Mouse (Mus musculus): ENCODE data around the gene P4htm. TPM values are rescaled to one million over a fixed set of nuclear protein-coding genes. Genes with fewer than 3 reads are reported as not detected.

The P4htm gene
- total RNA-seq, 2 experiments from 2014 or later: 4.0 to 4.1 TPM

- DNase-seq: no peak
- intact Hi-C loops (cut with DNase I; ENCODE audit: low total_unique reads): no loop called here
Observed at GRCm38 (mm10) chr9:108579344-108579690, 18.1 kb downstream of the P4htm start.

- intact Hi-C loops (cut with DNase I; ENCODE audit: low total_unique reads): no loop called here
- peak; percentile 94 for DNase-seq
Observed at GRCm38 (mm10) chr9:108578545-108579343, 18.7 kb downstream of the P4htm start, which contains the start of gene Wdr6. Gene Wdr6, minus strand, starts transcription at chr9:108578739.

GRCm38 (mm10) chr9:108577934-108578544 lies 19.4 kb downstream of the P4htm start:
- intact Hi-C loops (cut with DNase I; ENCODE audit: low total_unique reads): no loop called here
- DNase-seq: peak; percentile 72

GRCm38 (mm10) chr9:108577025-108577424 lies 20.4 kb downstream of the P4htm start:
- no peak for DNase-seq
- intact Hi-C loops (cut with DNase I; ENCODE audit: low total_unique reads): no loop called here

GRCm38 (mm10) chr9:108575321-108576297 lies 21.9 kb downstream of the P4htm start:
- DNase-seq: no peak
- intact Hi-C loops (cut with DNase I; ENCODE audit: low total_unique reads): no loop called here

GRCm38 (mm10) chr9:108574921-108575320 lies 22.5 kb downstream of the P4htm start:
- intact Hi-C loops (cut with DNase I; ENCODE audit: low total_unique reads): no loop called here

GRCm38 (mm10) chr9:108573774-108574690 lies 23.4 kb downstream of the P4htm start:
- peak; percentile 58 for DNase-seq
- intact Hi-C loops (cut with DNase I; ENCODE audit: low total_unique reads): no loop called here

More at GRCm38 (mm10) chr9:108574921-108575320, 22.5 kb downstream of the P4htm start:
- DNase-seq: no peak

- intact Hi-C loops (cut with DNase I; ENCODE audit: low total_unique reads): no loop called here
- DNase-seq: no peak
Observed at GRCm38 (mm10) chr9:108572321-108572720, 25.1 kb downstream of the P4htm start.

- intact Hi-C loops (cut with DNase I; ENCODE audit: low total_unique reads): no loop called here
- DNase-seq: no peak
Observed at GRCm38 (mm10) chr9:108571401-108571973, 26.0 kb downstream of the P4htm start.

GRCm38 (mm10) chr9:108570207-108570896 lies 27.1 kb downstream of the P4htm start:
- DNase-seq: peak; percentile 76
- intact Hi-C loops (cut with DNase I; ENCODE audit: low total_unique reads): no loop called here

GRCm38 (mm10) chr9:108569381-108570206 lies 27.9 kb downstream of the P4htm start, which contains the start of gene Dalrd3:
Gene Dalrd3, plus strand, starts transcription at chr9:108569886.
- intact Hi-C loops (cut with DNase I; ENCODE audit: low total_unique reads): no loop called here
- DNase-seq: peak; percentile 92

- intact Hi-C loops (cut with DNase I; ENCODE audit: low total_unique reads): no loop called here
- peak; percentile 7 for DNase-seq
Observed at GRCm38 (mm10) chr9:108568511-108568921, 29.0 kb downstream of the P4htm start.

- intact Hi-C loops (cut with DNase I; ENCODE audit: low total_unique reads): no loop called here
- peak; percentile 59 for DNase-seq
Observed at GRCm38 (mm10) chr9:108567931-108568419, 29.5 kb downstream of the P4htm start.

GRCm38 (mm10) chr9:108566815-108567776 lies 30.4 kb downstream of the P4htm start, which contains the start of gene Ndufaf3:
Gene Ndufaf3, minus strand, starts transcription at chr9:108567434.
- peak; percentile 97 for DNase-seq
- intact Hi-C loops (cut with DNase I; ENCODE audit: low total_unique reads): no loop called here

Data from gastrocnemius, postnatal 14 days (tissue).